Mouse (Mus musculus): ENCODE data around the gene Klk12. TPM values are rescaled to one million over a fixed set of nuclear protein-coding genes. Genes with fewer than 3 reads are reported as not detected.

Klk12 gene
- polyA plus RNA-seq, 1 experiment = not detected

DNA sequence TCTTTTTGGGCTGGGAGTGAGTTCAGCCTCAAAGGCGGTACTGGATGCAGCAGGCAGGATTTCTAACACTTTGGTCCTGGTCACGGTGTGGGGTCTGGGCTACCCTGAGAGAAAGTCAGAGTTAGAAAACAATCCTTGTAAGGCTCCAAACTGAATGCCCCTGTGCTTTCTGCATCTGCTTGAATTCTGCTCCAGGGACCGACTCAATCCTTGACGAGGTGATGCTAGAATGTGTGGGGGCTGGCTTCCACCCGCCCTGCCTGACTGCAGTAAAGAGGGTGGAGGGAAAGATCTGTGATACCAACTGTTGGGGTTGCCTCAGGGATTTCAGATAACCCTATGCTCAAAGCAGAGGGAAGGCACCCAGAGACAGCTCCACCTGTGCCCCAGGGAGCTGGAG lies 42.3 kb downstream of the Klk12 start, which contains the start of gene Klk7:
TSS of gene Klk7 (plus strand) at position 301 of the 400 bp plus-strand sequence.
- no peak for DNase-seq (ENCODE audit: low read depth in 1 of 2, low spot score in 2 of 2)
- Histone ChIP-seq H3K27me3 (ENCODE audit: control insufficient read depth, insufficient read depth, low read length) (no peaks in the 10 kb centered on the region), H3K4me1 (ENCODE audit: control insufficient read depth, insufficient read depth, insufficient read length) (no peaks in the 10 kb centered on the region), H3K4me3 (ENCODE audit: extremely low read depth, insufficient read depth, insufficient read length) (no peak within 1 kb of the TSS), H3K27ac (ENCODE audit: insufficient read depth, low read length) (no peak within 1 kb of the TSS), H3K36me3 (ENCODE audit: control insufficient read depth, insufficient read depth, low read length) (no peaks in the 10 kb centered on the region)
- WGBS = 58% methylated on average over 5 of the region's 5 CpGs
- TF ChIP-seq POLR2A (IDR thresholded peaks at IDR 0.05; ENCODE audit: low read depth, low read length) = no peak
- no peak for TF ChIP-seq CTCF (IDR thresholded peaks at IDR 0.05; ENCODE audit: extremely low read depth, insufficient read depth, insufficient read length, insufficient replicate concordance)

DNA sequence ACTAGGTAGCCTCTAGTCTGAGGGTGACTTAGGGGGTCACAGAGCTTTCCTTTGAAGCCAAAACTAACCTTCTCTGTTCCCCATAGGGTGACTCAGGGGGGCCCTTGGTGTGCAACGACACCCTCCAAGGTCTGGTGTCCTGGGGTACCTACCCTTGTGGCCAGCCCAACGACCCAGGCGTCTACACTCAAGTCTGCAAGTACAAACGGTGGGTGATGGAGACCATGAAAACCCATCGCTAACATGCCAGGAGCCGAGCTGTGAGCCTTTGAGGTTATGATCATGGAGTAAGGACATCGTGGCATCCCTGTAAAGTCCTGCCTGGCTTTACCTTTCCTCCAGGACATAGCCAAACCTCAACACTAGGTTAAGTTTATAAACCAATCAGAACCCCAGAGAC lies 46.5 kb downstream of the Klk12 start:
- Histone ChIP-seq H3K27ac (ENCODE audit: insufficient read depth, low read length) (no peak overlapping the region), H3K4me1 (ENCODE audit: control insufficient read depth, insufficient read depth, insufficient read length) (no peaks in the 10 kb centered on the region), H3K4me3 (ENCODE audit: extremely low read depth, insufficient read depth, insufficient read length) (no peak overlapping the region), H3K27me3 (ENCODE audit: control insufficient read depth, insufficient read depth, low read length) (no peaks in the 10 kb centered on the region), H3K36me3 (ENCODE audit: control insufficient read depth, insufficient read depth, low read length) (no peaks in the 10 kb centered on the region)
- DNase-seq (ENCODE audit: low read depth in 1 of 2, low spot score in 2 of 2) = no peak
- WGBS = 86% methylated on average over 7 of the region's 7 CpGs
- no peak for TF ChIP-seq POLR2A (IDR thresholded peaks at IDR 0.05; ENCODE audit: low read depth, low read length)
- TF ChIP-seq CTCF (IDR thresholded peaks at IDR 0.05; ENCODE audit: extremely low read depth, insufficient read depth, insufficient read length, insufficient replicate concordance) = no peak

DNA sequence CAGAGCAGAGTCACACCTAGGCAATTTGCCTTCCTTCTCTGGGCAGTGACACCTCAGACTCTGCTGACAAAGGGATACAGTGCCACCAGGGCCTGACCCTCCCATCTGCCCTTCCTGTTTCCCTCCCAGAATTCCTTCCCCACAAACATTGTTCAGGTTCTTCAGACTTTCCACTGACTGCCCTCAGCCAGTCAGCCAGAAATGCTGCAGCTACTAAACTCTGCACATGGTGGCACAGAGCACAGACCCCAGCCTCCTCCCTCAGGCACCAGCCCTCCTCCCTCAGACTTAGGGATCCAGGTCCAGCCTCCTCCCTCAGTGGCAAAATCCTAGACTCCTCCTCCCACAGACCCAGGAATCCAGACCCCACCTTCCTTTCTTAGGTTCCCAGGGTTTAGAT lies 48.0 kb downstream of the Klk12 start:
- TF ChIP-seq CTCF (IDR thresholded peaks at IDR 0.05; ENCODE audit: extremely low read depth, insufficient read depth, insufficient read length, insufficient replicate concordance) (no peak), POLR2A (IDR thresholded peaks at IDR 0.05; ENCODE audit: low read depth, low read length) (no peak)
- Histone ChIP-seq H3K4me1 (ENCODE audit: control insufficient read depth, insufficient read depth, insufficient read length) (no peaks in the 10 kb centered on the region), H3K27ac (ENCODE audit: insufficient read depth, low read length) (no peak overlapping the region), H3K27me3 (ENCODE audit: control insufficient read depth, insufficient read depth, low read length) (no peaks in the 10 kb centered on the region), H3K36me3 (ENCODE audit: control insufficient read depth, insufficient read depth, low read length) (no peaks in the 10 kb centered on the region), H3K4me3 (ENCODE audit: extremely low read depth, insufficient read depth, insufficient read length) (no peak overlapping the region)
- DNase-seq (ENCODE audit: low read depth in 1 of 2, low spot score in 2 of 2) = no peak

DNA sequence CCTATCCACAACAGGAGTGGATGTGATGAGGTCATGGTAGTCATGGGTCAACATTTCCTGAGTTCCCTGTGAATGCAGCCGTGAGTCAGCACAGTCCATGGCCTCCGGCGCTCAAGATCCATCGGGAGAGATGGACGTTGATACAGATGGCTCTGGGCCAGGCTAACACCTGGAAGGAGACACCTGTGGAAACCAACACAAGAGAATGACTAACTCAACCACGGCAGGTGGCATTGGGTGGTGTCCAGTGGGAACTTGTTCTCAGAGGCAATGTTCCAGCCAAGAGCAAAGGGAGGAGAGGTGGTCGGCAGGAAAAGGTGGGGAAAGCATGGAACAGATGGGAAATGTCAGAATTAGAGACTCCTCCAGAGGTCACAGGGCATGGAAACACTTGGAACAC lies 52.9 kb downstream of the Klk12 start:
- TF ChIP-seq POLR2A (IDR thresholded peaks at IDR 0.05; ENCODE audit: low read depth, low read length) (no peak), CTCF (IDR thresholded peaks at IDR 0.05; ENCODE audit: extremely low read depth, insufficient read depth, insufficient read length, insufficient replicate concordance) (no peak)
- WGBS = 90% methylated on average over 7 of the region's 7 CpGs
- H3K4me1 ChIP-seq (ENCODE audit: control insufficient read depth, insufficient read depth, insufficient read length) = no peaks in the 10 kb centered on the region
- no peaks in the 10 kb centered on the region for H3K36me3 ChIP-seq (ENCODE audit: control insufficient read depth, insufficient read depth, low read length)
- H3K27me3 ChIP-seq (ENCODE audit: control insufficient read depth, insufficient read depth, low read length) = no peaks in the 10 kb centered on the region
- no peak overlapping the region for H3K4me3 ChIP-seq (ENCODE audit: extremely low read depth, insufficient read depth, insufficient read length)
- H3K27ac ChIP-seq (ENCODE audit: insufficient read depth, low read length) = no peak overlapping the region
- no peak for DNase-seq (ENCODE audit: low read depth in 1 of 2, low spot score in 2 of 2)

Other genes starting within 250 kb of the Klk12 start
- gene Cd33, start 224.5 kb upstream of the Klk12 start, polyA plus RNA-seq (2012; rRNA removed) = 16.0 and 19.2 TPM in 2 replicates
- 1.4 and 1.6 TPM in 2 replicates for gene Zfp658, start 206.6 kb upstream of the Klk12 start, polyA plus RNA-seq (2012; rRNA removed)
- 0.78 and 1.5 TPM in 2 replicates for gene Zfp719, start 189.3 kb upstream of the Klk12 start, polyA plus RNA-seq (2012; rRNA removed)
- 0.06 TPM in 1 of 2 replicates, not detected in the other for gene Zfp819, start 161.7 kb upstream of the Klk12 start, polyA plus RNA-seq (2012; rRNA removed)
- gene Ceacam18, start 134.2 kb upstream of the Klk12 start, polyA plus RNA-seq (2012; rRNA removed) = not detected in 2 replicates
- gene Siglece, start 108.7 kb upstream of the Klk12 start, polyA plus RNA-seq (2012; rRNA removed) = 23.3 and 25.6 TPM in 2 replicates
- gene Ctu1, start 96.9 kb upstream of the Klk12 start, polyA plus RNA-seq (2012; rRNA removed) = 8.9 and 11.4 TPM in 2 replicates
- not detected in 2 replicates for gene Klk14, start 78.5 kb upstream of the Klk12 start, polyA plus RNA-seq (2012; rRNA removed)
- gene Klk13, start 56.3 kb upstream of the Klk12 start, polyA plus RNA-seq (2012; rRNA removed) = 0.04 TPM in 1 of 2 replicates, not detected in the other
- not detected in 2 replicates for gene Klk11, start 5.7 kb downstream of the Klk12 start, polyA plus RNA-seq (2012; rRNA removed)
- 0.16 TPM in 1 of 2 replicates, not detected in the other for gene Klk10, start 12.1 kb downstream of the Klk12 start, polyA plus RNA-seq (2012; rRNA removed)
- not detected in 2 replicates for gene Klk9, start 23.0 kb downstream of the Klk12 start, polyA plus RNA-seq (2012; rRNA removed)
- 12.3 and 13.5 TPM in 2 replicates for gene Klk8, start 28.7 kb downstream of the Klk12 start, polyA plus RNA-seq (2012; rRNA removed)
- not detected in 2 replicates for gene Klk7, start 42.4 kb downstream of the Klk12 start, polyA plus RNA-seq (2012; rRNA removed)
- not detected in 2 replicates for gene Klk6, start 55.6 kb downstream of the Klk12 start, polyA plus RNA-seq (2012; rRNA removed)
- not detected in 2 replicates for gene Klk5, start 73.1 kb downstream of the Klk12 start, polyA plus RNA-seq (2012; rRNA removed)
- not detected in 2 replicates for gene Klk4, start 112.3 kb downstream of the Klk12 start, polyA plus RNA-seq (2012; rRNA removed)
- gene Klk15, start 164.8 kb downstream of the Klk12 start, polyA plus RNA-seq (2012; rRNA removed) = not detected in 2 replicates
- gene Klk1b8, start 181.8 kb downstream of the Klk12 start, polyA plus RNA-seq (2012; rRNA removed) = 0.18 and 0.19 TPM in 2 replicates
- gene Klk1b1, start 197.9 kb downstream of the Klk12 start, polyA plus RNA-seq (2012; rRNA removed) = not detected in 2 replicates
- 0.22 TPM in 1 of 2 replicates, not detected in the other for gene Klk1b9, start 207.2 kb downstream of the Klk12 start, polyA plus RNA-seq (2012; rRNA removed)
- gene Klk1b11, start 227.0 kb downstream of the Klk12 start, polyA plus RNA-seq (2012; rRNA removed) = 1.2 and 1.9 TPM in 2 replicates
- gene Klk1b26, start 243.3 kb downstream of the Klk12 start, polyA plus RNA-seq (2012; rRNA removed) = not detected in 2 replicates